Comparison of ENCODE assay signal across 12 mouse cellular contexts in the genomic region with DNA sequence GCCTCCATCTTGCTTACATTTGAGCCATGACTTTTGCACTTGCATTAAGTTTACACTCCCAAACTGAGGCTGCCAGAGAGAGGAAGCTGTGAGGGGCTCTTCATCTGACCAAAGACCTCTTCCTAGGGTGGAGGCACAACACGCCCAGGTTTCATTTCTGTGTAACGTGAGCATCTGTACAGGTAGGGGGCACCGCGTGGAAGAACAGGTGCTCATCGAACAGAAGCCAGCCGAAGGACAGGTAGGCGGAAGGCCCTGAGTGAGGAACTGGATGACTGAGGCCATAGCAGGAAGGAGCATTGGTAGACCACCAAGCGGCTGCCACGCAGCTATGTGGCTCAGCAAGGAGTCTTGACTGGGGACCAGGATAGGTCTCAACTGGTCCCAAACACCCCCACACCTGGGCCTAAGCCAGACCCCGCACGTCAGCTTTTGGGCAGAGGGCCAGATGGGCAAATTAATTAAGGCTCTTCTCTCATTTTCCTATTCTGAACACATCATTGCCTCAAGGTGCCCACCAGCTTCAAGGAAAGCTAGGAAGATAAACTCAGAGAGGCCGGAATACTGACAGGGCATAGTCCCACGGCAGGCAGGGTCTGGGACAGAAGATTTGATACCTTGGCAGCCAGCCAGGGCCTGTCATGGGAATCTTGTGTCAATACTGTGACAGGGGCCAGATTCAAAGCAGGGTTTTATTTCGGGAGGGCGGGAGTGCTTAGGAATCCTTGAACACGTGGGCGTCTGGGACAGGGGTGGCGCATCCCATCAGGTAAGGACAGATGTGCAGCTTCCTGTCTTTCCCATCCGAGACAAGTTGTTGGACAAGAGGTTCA. TPM values are rescaled to one million over a fixed set of nuclear protein-coding genes. Genes with fewer than 3 reads are reported as not detected.
A peak's percentile ranks its signal among the peaks of the same experiment; 100 is the strongest.
DNase-seq lines count a peak whose midpoint lies in the region; ATAC-seq and TF ChIP-seq lines count a peak whose summit lies in the region.
"Had no signal": no experiment of that assay in that cellular context is flagged by ENCODE, and none has a peak within 500 bp of the region (broad histone marks: within the 10 kb centered on the region; RNA-seq: fewer than 3 reads in every experiment).

No protein-coding gene starts in this region.

- 80% methylated on average over 19 of the region's 19 CpGs for WGBS in forebrain, embryonic 10.5 days
- 40% methylated on average over 19 of the region's 19 CpGs for WGBS in forebrain, postnatal 0 days
- 56% methylated on average over 19 of the region's 19 CpGs for WGBS in hindbrain, embryonic 13.5 days
- 55% methylated on average over 19 of the region's 19 CpGs for WGBS in neural tube, embryonic 13.5 days
- 62% methylated on average over 19 of the region's 19 CpGs for WGBS in kidney, embryonic 15.5 days

- peaks cover 45% of the 10 kb centered on the region for H3K27me3 ChIP-seq in forebrain, embryonic 10.5 days (ENCODE audit: poor library complexity, severe bottlenecking)
- H3K27me3 ChIP-seq in forebrain, postnatal 0 days (ENCODE audit: insufficient read depth, low read length) = no peaks in the 10 kb centered on the region
- H3K27me3 ChIP-seq in hindbrain, embryonic 13.5 days = 0 out of 2 replicates have a peak, but pooled peaks cover 6% of the 10 kb centered on the region
- peaks cover 10% of the 10 kb centered on the region; the same call in 1 of the 2 replicates for H3K27me3 ChIP-seq in neural tube, embryonic 13.5 days
- H3K27me3 ChIP-seq in kidney, embryonic 15.5 days = peaks cover 22% of the 10 kb centered on the region

- peaks cover 51% of the 10 kb centered on the region for H3K4me1 ChIP-seq in forebrain, embryonic 10.5 days
- peaks cover 11% of the 10 kb centered on the region for H3K4me1 ChIP-seq in forebrain, postnatal 0 days (ENCODE audit: insufficient read depth)
- peaks cover 37% of the 10 kb centered on the region for H3K4me1 ChIP-seq in hindbrain, embryonic 13.5 days (replicated peaks)
- peaks cover 40% of the 10 kb centered on the region for H3K4me1 ChIP-seq in neural tube, embryonic 13.5 days (replicated peaks)
- H3K4me1 ChIP-seq in kidney, embryonic 15.5 days = peaks cover 29% of the 10 kb centered on the region
- H3K4me1 ChIP-seq: liver, embryonic 15.5 days had no signal

- H3K4me2 ChIP-seq in forebrain, postnatal 0 days (ENCODE audit: low read depth) = no peak overlapping the region
- peak overlapping the region; percentile 35 for H3K4me2 ChIP-seq in hindbrain, embryonic 13.5 days
- H3K4me2 ChIP-seq in neural tube, embryonic 13.5 days = peak overlapping the region; percentile 39
- H3K4me2 ChIP-seq in kidney, embryonic 15.5 days = no peak overlapping the region
- H3K4me2 ChIP-seq: liver, embryonic 15.5 days had no signal

- peaks cover 10% of the 10 kb centered on the region for H3K36me3 ChIP-seq in forebrain, embryonic 10.5 days (replicated peaks)
- H3K36me3 ChIP-seq in forebrain, postnatal 0 days (ENCODE audit: insufficient read depth) = no peaks in the 10 kb centered on the region
- peaks cover 5% of the 10 kb centered on the region; the same call in 1 of the 2 replicates for H3K36me3 ChIP-seq in hindbrain, embryonic 13.5 days
- H3K36me3 ChIP-seq in neural tube, embryonic 13.5 days = peaks cover 7% of the 10 kb centered on the region; the same call in 1 of the 2 replicates
- H3K36me3 ChIP-seq in kidney, embryonic 15.5 days = peaks cover 7% of the 10 kb centered on the region
- H3K36me3 ChIP-seq: liver, embryonic 15.5 days had no signal

- DNase-seq in forebrain, embryonic 10.5 days (ENCODE audit: extremely low spot score, low spot score) = no peak
- DNase-seq in forebrain, postnatal 0 days = no peak
- DNase-seq in testis, postnatal 10 days (ENCODE audit: low spot score) = peak; percentile 56
- DNase-seq in testis, postnatal 14 days (ENCODE audit: low spot score) = no peak
- DNase-seq in thymus, postnatal 36 days = no peak

- no peak for TF ChIP-seq CTCF in forebrain, postnatal 0 days (IDR thresholded peaks at IDR 0.05; ENCODE audit: low read depth)

- H3K27ac ChIP-seq in forebrain, embryonic 10.5 days = peak overlapping the region; percentile 35; the same call in 1 of the 2 replicates
- H3K27ac ChIP-seq in forebrain, postnatal 0 days (ENCODE audit: low read depth, low read length) = no peak overlapping the region
- H3K27ac ChIP-seq in hindbrain, embryonic 13.5 days = peak overlapping the region; percentile 55
- H3K27ac ChIP-seq in neural tube, embryonic 13.5 days (replicated peaks) = 0 out of 2 replicates have a peak overlapping the region, but pooled peaks have one; percentile 29
- H3K27ac ChIP-seq in kidney, embryonic 15.5 days = no peak overlapping the region
- H3K27ac ChIP-seq: kidney, postnatal 0 days; liver, embryonic 15.5 days had no signal

- no peaks in the 10 kb centered on the region for H3K9me3 ChIP-seq in forebrain, embryonic 10.5 days
- no peaks in the 10 kb centered on the region for H3K9me3 ChIP-seq in forebrain, postnatal 0 days (ENCODE audit: low read length)
- no peaks in the 10 kb centered on the region for H3K9me3 ChIP-seq in hindbrain, embryonic 13.5 days
- no peaks in the 10 kb centered on the region for H3K9me3 ChIP-seq in neural tube, embryonic 13.5 days
- H3K9me3 ChIP-seq in kidney, embryonic 15.5 days (replicated peaks) = no peaks in the 10 kb centered on the region
- H3K9me3 ChIP-seq: liver, embryonic 15.5 days had no signal

- no peak overlapping the region for H3K4me3 ChIP-seq in forebrain, embryonic 10.5 days
- H3K4me3 ChIP-seq in forebrain, postnatal 0 days (ENCODE audit: low read depth, low read length) = no peak overlapping the region
- no peak overlapping the region for H3K4me3 ChIP-seq in hindbrain, embryonic 13.5 days
- no peak overlapping the region for H3K4me3 ChIP-seq in neural tube, embryonic 13.5 days
- H3K4me3 ChIP-seq in kidney, embryonic 15.5 days (replicated peaks) = no peak overlapping the region
- H3K4me3 ChIP-seq: liver, embryonic 15.5 days had no signal

- no peak overlapping the region for H3K9ac ChIP-seq in forebrain, postnatal 0 days
- peak overlapping the region; percentile 35; the same call in 1 of the 2 replicates for H3K9ac ChIP-seq in hindbrain, embryonic 13.5 days
- H3K9ac ChIP-seq in neural tube, embryonic 13.5 days = 0 out of 2 replicates have a peak overlapping the region, but pooled peaks have one; percentile 3
- no peak overlapping the region for H3K9ac ChIP-seq in kidney, embryonic 15.5 days
- H3K9ac ChIP-seq: liver, embryonic 15.5 days had no signal

- ATAC-seq in forebrain, postnatal 0 days = no peak
- ATAC-seq in hindbrain, embryonic 13.5 days (ENCODE audit: low FRiP score) = peak; percentile 11; the same call in 1 of the 2 replicates
- no peak for ATAC-seq in neural tube, embryonic 13.5 days (ENCODE audit: low read depth)
- no peak for ATAC-seq in kidney, embryonic 15.5 days (replicated peaks; ENCODE audit: low FRiP score)

RNA-seq across cellular contexts. Expression of a gene that starts 6.3 kb away (rescaled TPM):
- 82.0 and 90.0 TPM in 2 replicates for polyA plus RNA-seq in forebrain, embryonic 10.5 days (2016; fragmentation: Nextera tagmentation; extraction: Ambion mirVana)
- 16.8 and 17.2 TPM in 2 replicates for total RNA-seq in forebrain, postnatal 0 days (2014; rRNA removed)
- polyA plus RNA-seq in forebrain, postnatal 0 days (2015; fragmentation: Nextera tagmentation; extraction: Ambion mirVana) = 29.1 and 31.2 TPM in 2 replicates
- polyA plus RNA-seq in hindbrain, embryonic 13.5 days (2015; fragmentation: Nextera tagmentation; extraction: Ambion mirVana) = 47.6 and 48.5 TPM in 2 replicates
- 53.6 and 60.2 TPM in 2 replicates for polyA plus RNA-seq in neural tube, embryonic 13.5 days (2015; fragmentation: Nextera tagmentation; extraction: Ambion mirVana)
- polyA plus RNA-seq in kidney, embryonic 15.5 days (2015; fragmentation: Nextera tagmentation; extraction: Ambion mirVana) = 137 and 157 TPM in 2 replicates

RNA-seq across cellular contexts. Expression of a gene that starts 7.2 kb away (rescaled TPM):
- 97.3 and 98.1 TPM in 2 replicates for polyA plus RNA-seq in forebrain, embryonic 10.5 days (2016; fragmentation: Nextera tagmentation; extraction: Ambion mirVana)
- 36.3 and 44.4 TPM in 2 replicates for total RNA-seq in forebrain, postnatal 0 days (2014; rRNA removed)
- 43.0 and 52.0 TPM in 2 replicates for polyA plus RNA-seq in forebrain, postnatal 0 days (2015; fragmentation: Nextera tagmentation; extraction: Ambion mirVana)
- polyA plus RNA-seq in hindbrain, embryonic 13.5 days (2015; fragmentation: Nextera tagmentation; extraction: Ambion mirVana) = 63.0 and 66.8 TPM in 2 replicates
- 62.6 and 63.4 TPM in 2 replicates for polyA plus RNA-seq in neural tube, embryonic 13.5 days (2015; fragmentation: Nextera tagmentation; extraction: Ambion mirVana)
- polyA plus RNA-seq in kidney, embryonic 15.5 days (2015; fragmentation: Nextera tagmentation; extraction: Ambion mirVana) = 76.2 and 83.6 TPM in 2 replicates

RNA-seq across cellular contexts. Expression of a gene that starts 9.2 kb away (rescaled TPM):
- polyA plus RNA-seq in forebrain, embryonic 10.5 days (2016; fragmentation: Nextera tagmentation; extraction: Ambion mirVana) = 19.4 and 21.9 TPM in 2 replicates
- total RNA-seq in forebrain, postnatal 0 days (2014; rRNA removed) = 24.7 and 25.9 TPM in 2 replicates
- polyA plus RNA-seq in forebrain, postnatal 0 days (2015; fragmentation: Nextera tagmentation; extraction: Ambion mirVana) = 13.6 and 14.2 TPM in 2 replicates
- 24.4 and 27.8 TPM in 2 replicates for polyA plus RNA-seq in hindbrain, embryonic 13.5 days (2015; fragmentation: Nextera tagmentation; extraction: Ambion mirVana)
- polyA plus RNA-seq in neural tube, embryonic 13.5 days (2015; fragmentation: Nextera tagmentation; extraction: Ambion mirVana) = 28.9 and 29.7 TPM in 2 replicates
- 19.8 and 22.1 TPM in 2 replicates for polyA plus RNA-seq in kidney, embryonic 15.5 days (2015; fragmentation: Nextera tagmentation; extraction: Ambion mirVana)

RNA-seq across cellular contexts. Expression of a gene that starts 16.8 kb away (rescaled TPM):
- 141 and 142 TPM in 2 replicates for polyA plus RNA-seq in forebrain, embryonic 10.5 days (2016; fragmentation: Nextera tagmentation; extraction: Ambion mirVana)
- total RNA-seq in forebrain, postnatal 0 days (2014; rRNA removed) = 184 and 251 TPM in 2 replicates
- 378 and 438 TPM in 2 replicates for polyA plus RNA-seq in forebrain, postnatal 0 days (2015; fragmentation: Nextera tagmentation; extraction: Ambion mirVana)
- 301 and 303 TPM in 2 replicates for polyA plus RNA-seq in hindbrain, embryonic 13.5 days (2015; fragmentation: Nextera tagmentation; extraction: Ambion mirVana)
- polyA plus RNA-seq in neural tube, embryonic 13.5 days (2015; fragmentation: Nextera tagmentation; extraction: Ambion mirVana) = 278 and 317 TPM in 2 replicates
- polyA plus RNA-seq in kidney, embryonic 15.5 days (2015; fragmentation: Nextera tagmentation; extraction: Ambion mirVana) = 128 and 132 TPM in 2 replicates

RNA-seq across cellular contexts. Expression of a gene that starts 24.8 kb away (rescaled TPM):
- 1.1 and 1.4 TPM in 2 replicates for polyA plus RNA-seq in forebrain, embryonic 10.5 days (2016; fragmentation: Nextera tagmentation; extraction: Ambion mirVana)
- total RNA-seq in forebrain, postnatal 0 days (2014; rRNA removed) = not detected in 2 replicates
- polyA plus RNA-seq in forebrain, postnatal 0 days (2015; fragmentation: Nextera tagmentation; extraction: Ambion mirVana) = 0.14 and 0.15 TPM in 2 replicates
- 1.1 and 2.2 TPM in 2 replicates for polyA plus RNA-seq in hindbrain, embryonic 13.5 days (2015; fragmentation: Nextera tagmentation; extraction: Ambion mirVana)
- polyA plus RNA-seq in neural tube, embryonic 13.5 days (2015; fragmentation: Nextera tagmentation; extraction: Ambion mirVana) = 1.6 and 2.2 TPM in 2 replicates
- polyA plus RNA-seq in kidney, embryonic 15.5 days (2015; fragmentation: Nextera tagmentation; extraction: Ambion mirVana) = 0.12 and 0.17 TPM in 2 replicates
- total RNA-seq: heart, postnatal 4 days had no signal
- polyA plus RNA-seq: liver, embryonic 15.5 days; stomach, embryonic 14.5 days had no signal

Comparison
In these comparisons a context has a peak if more than half of its experiments do, and no peak if none do; other contexts are left out.
1. H3K27ac ChIP-seq: peak in forebrain, embryonic 10.5 days (single experiment), hindbrain, embryonic 13.5 days (single experiment) and neural tube, embryonic 13.5 days (single experiment); none in forebrain, postnatal 0 days (single experiment) and kidney, embryonic 15.5 days (single experiment).
2. H3K4me2 ChIP-seq: peak in hindbrain, embryonic 13.5 days (single experiment) and neural tube, embryonic 13.5 days (single experiment); none in forebrain, postnatal 0 days (single experiment) and kidney, embryonic 15.5 days (single experiment).
3. H3K9ac ChIP-seq: peak in hindbrain, embryonic 13.5 days (single experiment) and neural tube, embryonic 13.5 days (single experiment); none in forebrain, postnatal 0 days (single experiment) and kidney, embryonic 15.5 days (single experiment).